Mouse (Mus musculus) small intestine, adult 2 months (tissue): ENCODE results near the gene Ankrd16.

Experiments used
- CTCF ChIP-seq: fragments of 200-500 bp; IDR thresholded peaks from 2 replicates; pipeline ENCODE4 v1.5.1; 2012; ENCODE audit warnings: low read depth, mild to moderate bottlenecking, control low read depth, inconsistent platforms, low read length, moderate library complexity, mixed read lengths; ENCODE audit not compliant: insufficient replicate concordance, insufficient read length; ENCODE audit errors: extremely low read depth
- POLR2A ChIP-seq: fragments of 200-500 bp; IDR thresholded peaks from 2 replicates; pipeline ENCODE4 v1.6.1; 2012; ENCODE audit warnings: low read depth, mild to moderate bottlenecking, control low read depth, inconsistent platforms, low read length, moderate library complexity

- no peak for TF ChIP-seq CTCF
- TF ChIP-seq POLR2A, result no peak
These were observed 2.6 kb upstream of the Ankrd16 start for GRCm38 (mm10) chr2:11775121-11775520.
